Mouse (Mus musculus) heart, postnatal 4 days (tissue): Measurements from ENCODE around the gene Xdh. TPM values are rescaled to one million over a fixed set of nuclear protein-coding genes. Genes with fewer than 3 reads are reported as not detected.

Source experiments
- DNase-seq: peaks from one replicate; pipeline ENCODE4 v3.0.0; 2021
- total RNA-seq, 2 experiments: library from RNA; stranded (reverse); gene quantifications; 2 replicates each; pipeline ENCODE4 v1.2.3; 2021

Gene Xdh
- total RNA-seq, result 1 to 10 TPM; 3.7 to 4.6 TPM

DNA sequence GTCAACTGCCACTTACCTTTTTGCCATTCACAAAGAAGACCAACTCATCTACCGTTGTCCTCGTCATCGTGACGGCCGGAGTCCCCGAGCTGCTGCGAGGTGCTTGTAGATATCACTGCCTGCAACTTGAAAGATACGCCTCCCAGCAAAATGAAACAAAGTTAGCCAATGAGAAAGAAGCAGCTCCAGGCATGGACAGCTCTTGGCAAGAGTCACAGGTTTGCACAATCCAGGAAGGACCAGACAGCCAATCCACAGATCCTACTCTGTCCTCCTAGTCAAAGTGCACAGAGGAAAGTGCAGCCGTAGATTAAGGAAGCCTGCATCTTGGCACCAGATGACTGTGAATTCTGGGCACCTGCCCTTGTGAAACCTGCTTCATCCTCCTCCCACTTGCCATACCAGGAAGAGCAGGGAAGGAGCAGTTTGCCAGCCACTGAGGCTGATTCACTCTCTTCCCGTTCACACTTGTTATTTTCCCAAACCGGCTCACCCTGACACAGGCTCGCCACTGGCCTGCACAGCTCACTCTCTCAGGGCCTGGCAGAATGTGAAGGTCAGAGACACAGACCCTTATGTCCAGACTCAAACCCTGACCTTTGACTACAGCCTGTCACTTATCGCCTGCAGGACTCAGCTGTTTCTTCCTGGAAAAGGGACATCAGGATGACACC is at the start of gene Xdh:
Gene Xdh (minus strand): TSS at position 135 of the 674 bp plus-strand sequence.
- DNase-seq, result peak; percentile 46

- DNase-seq, result peak; percentile 21
Measured at GRCm38 (mm10) chr17:73995907-73996645, 46.1 kb upstream of the Xdh start.

- no peak for DNase-seq
Measured at GRCm38 (mm10) chr17:73991264-73991663, 41.3 kb upstream of the Xdh start.

GRCm38 (mm10) chr17:73986571-73986970 is 36.6 kb upstream of the Xdh start:
- no peak for DNase-seq

- no peak for DNase-seq
Measured at GRCm38 (mm10) chr17:73985936-73986335, 35.9 kb upstream of the Xdh start.

GRCm38 (mm10) chr17:73984508-73984907 is 34.5 kb upstream of the Xdh start:
- no peak for DNase-seq

DNA sequence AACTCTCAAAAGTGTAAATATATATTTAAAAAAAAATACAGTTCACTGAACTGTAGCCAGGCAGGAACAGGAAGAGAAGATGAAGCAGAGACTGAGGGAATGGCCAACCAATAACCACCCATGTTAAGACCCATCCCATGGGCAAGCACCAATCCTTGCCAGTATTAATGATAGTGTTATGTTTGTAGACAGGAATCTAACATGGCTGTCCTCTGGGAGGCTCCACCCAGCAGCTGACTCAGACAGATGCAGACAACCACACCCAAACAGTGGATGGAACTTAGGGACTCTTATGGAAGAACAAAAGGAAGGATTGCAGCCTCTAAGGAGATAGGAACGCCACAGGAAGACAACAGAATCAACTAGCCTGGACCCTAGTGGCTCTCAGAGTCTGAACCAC is 32.9 kb upstream of the Xdh start:
- no peak for DNase-seq

GRCm38 (mm10) chr17:73976066-73976465 is 26.1 kb upstream of the Xdh start:
- no peak for DNase-seq

DNA sequence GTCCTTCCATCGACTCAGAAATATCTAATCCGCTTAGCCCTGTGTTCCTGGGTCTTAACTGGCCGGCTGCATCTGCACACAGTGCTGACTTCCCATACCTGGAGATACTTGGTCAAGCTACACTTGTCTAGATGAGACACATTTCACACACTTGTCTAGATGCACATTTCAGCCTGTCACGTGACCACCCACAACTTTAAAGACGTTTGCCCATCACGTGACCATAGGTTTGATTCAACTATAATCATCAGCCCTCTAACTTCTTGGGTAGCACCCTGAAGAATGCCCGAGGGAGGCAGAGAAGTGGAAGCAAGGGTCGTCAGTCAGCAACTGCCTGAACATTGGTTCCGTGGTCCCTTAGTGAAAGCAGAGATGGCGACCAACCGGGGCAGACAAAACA is 22.7 kb upstream of the Xdh start:
- DNase-seq, result no peak

DNA sequence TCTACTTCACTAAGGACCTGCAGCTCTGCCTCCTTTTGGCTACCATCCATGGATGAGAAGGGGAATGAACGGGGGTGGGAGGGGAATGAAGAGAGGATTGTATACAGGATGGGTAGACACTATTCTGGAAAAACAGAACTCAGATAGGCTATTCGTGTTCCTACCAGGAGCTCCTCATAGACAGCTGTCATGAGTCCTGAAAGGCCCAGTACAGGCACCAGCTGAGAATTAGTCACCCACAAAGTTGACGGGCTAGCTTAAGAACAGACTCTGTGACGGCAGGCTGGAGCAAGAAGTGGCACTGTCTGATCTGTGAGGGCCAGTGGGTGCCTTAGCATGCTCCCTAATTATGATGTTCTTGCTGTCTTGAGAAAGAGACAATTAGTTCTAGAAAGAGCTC is 21.3 kb upstream of the Xdh start:
- DNase-seq, result no peak

DNA sequence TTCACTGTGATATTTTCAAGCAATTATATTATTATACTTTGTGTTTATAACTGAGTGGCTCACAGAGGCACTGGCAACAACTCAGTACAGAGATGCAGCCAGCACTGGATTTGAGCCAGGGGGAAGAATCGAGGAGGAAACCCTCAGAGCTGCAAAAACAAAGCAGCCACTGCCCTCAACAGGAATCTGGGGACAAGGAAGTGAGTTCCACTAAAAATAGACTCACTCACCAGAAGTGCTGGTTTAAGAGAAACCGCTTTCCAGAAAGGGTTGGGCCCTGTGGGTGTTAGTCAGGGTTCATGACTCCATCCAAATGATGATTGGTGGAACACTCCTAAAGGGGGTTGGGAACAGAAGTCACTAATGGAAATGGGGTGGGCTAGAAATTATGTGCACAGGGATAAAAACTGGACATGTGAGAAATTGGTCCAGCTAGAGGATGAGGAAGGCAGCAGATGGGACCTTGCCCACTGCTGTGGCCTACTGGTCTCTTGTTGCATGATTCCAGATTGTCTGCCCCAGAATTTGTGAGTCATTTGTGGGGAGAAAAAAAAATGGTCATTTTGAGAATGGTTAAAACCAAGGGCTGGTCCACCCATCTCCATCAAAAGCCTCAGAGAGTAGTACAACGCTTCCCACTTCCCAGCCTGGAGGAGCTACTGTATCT is 20.5 kb upstream of the Xdh start:
- peak; percentile 72 for DNase-seq

DNA sequence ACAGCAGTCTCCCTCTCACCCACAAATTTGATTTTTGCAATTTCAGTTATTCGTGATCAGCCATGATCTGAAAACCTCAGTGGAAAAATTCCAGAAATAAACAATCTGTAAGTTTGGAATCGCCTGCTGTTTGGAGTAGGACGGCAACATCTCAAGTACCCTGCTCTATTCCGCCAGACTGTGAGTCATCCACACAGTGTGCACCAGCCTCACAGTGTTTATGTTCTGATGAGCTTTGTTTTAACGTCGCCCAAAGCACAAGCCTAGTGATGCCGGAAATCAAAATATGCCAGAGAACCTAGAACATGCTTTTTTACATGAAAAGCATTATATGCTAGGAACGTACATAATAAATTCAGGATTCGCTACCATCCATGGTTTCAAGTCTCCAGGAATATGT is 14.9 kb upstream of the Xdh start:
- DNase-seq, result no peak

- DNase-seq, result no peak
Measured at GRCm38 (mm10) chr17:73962628-73963043, 12.6 kb upstream of the Xdh start.

GRCm38 (mm10) chr17:73961801-73962403 is 11.9 kb upstream of the Xdh start:
- no peak for DNase-seq

DNA sequence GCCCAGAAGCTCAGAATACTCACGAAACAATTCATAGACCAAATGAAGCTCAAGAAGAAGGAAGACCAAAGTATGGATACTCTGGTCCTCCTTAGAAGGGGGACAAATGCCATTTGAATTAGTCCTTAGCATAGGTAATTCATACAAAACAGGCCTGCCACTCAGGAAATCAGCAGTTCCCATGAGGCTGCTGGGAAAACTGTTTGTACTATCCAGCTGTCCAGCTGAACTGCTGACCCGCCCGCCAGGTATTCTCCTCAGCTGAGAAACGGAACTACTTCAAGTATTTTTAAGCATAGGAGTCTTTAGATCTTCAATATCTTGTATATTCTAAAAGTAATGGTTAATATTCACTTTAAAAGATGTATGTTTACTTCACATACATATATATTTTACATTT is 10.7 kb upstream of the Xdh start:
- DNase-seq, result no peak

- no peak for DNase-seq
Measured at GRCm38 (mm10) chr17:73952103-73952521, 2.1 kb upstream of the Xdh start.

- no peak for DNase-seq
Measured at GRCm38 (mm10) chr17:73950970-73951369, 974 bp upstream of the Xdh start.

DNA sequence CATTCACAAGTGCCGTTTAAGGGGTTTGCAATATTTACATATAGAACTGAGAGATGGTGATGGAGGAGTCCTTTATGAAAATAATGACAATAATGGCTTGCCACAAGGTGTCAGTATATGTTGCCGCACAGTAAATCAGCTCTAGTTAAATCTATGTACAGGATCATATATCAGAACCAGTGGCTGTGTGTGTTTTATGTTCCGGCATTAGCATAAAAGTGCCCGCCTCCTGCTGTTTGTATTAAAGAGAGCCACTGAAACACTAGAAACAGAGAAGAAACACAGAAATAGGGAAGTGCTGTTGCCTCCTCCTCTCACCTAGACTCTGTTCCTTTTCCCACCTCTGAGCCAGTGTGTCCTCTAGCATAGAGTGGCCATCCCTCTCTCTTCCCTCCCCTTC is 498 bp downstream of the Xdh start:
- DNase-seq, result no peak

DNA sequence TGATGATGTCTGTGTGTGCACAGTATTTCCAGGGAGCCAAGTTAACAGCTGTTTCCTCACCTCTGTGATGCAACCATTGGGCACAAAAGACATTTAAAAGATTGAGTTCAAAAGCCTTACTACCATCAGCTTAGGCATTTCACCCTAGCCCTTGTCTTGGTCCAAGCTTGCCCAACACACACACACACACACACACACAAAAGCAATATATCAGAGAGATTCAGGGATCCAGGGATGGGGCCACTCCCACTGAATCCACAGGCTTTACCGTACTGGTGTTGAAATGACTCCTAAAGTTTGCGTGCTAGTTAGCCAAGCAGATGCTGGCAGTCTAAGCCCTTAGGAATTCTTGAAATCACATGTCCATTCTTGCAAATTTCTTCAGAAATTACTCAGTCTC is 1.2 kb downstream of the Xdh start:
- no peak for DNase-seq

DNA sequence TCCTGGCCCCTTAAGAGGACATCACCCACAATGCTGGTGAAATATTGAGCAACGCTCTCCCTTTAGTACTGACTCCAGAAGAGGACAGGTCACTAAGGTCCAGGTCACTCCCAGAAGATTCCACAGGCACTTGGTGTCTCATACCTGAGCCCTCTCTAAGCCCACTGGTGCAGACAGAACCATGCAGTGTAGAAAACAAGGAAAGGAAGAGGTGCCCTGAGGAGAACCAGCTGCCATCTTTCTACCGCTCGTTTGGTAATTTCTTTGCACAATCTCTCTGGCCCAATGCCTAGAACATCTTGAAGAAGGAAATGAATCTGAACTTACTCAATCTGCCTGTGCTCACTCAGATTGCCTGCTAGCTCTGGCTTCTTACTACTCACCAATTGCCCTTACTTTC is 2.0 kb downstream of the Xdh start:
- DNase-seq, result no peak

DNA sequence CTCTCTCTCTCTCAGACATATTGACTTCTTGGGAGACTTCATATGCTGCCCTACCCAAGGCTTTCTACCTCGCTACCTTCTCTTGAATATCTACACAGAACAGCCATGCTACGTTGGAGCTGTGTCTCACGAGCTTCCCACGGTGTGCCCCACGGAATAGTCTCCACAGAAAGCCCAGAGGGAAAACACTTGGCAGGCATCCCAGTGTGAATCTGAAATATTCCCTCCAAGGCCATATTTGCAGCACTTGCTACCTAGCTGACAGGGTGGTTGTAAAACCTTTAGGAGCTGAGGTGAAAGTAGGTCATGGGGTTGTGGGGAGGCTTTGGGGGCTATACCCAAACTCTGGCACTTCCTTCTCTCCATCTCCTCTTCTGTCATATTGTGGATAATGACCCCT is 3.1 kb downstream of the Xdh start:
- DNase-seq, result no peak

DNA sequence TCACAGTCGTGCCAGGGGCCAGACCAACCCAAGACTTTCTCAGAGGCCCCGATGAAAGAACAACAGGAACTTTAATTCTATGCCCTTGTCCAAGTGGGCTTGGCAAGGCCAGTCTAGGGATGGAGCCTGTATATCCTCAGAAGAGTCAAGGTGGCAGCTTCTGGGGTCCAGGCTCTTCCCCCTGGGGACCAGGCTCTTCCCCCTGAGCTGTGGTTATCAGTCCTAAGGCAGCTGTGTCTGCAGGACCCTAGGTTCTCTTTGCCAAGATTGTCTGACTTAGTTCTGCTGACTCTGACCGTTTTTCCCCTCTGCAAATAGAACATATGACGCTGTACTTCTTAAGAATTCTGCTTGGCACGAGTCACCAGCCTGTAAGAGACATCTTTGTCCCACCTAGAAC is 5.3 kb downstream of the Xdh start:
- DNase-seq, result no peak

DNA sequence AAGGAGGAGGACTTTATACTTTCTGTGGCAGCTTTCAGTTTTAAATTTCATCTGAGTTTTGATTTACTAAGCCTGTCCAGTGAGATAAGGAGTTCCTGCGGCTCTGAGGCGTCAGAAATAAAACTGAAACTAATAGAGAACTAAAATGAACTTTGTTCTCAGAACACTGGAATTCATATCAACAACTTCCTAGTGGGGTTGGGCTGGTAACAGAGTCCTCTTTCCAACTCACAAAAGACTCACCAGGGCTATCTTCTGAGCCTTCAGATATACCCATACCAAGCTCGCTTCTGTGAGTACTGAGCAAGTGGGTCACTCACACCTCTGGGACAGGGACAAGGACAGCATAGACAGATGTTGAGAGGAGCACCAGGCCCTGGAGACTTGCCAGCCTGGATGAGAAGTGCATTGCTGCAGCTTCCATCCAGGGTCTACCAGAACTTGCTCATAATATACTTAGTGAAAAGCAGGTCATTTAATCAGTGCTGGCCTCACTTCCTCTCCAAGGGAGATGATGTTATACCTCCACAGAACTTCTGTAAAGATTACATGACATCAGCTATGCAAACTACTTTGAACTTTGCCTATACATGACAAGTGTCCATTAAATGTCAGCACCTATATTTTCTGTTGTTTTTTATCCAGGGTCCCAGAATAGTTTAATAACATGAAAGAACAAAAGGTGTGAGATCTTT is 7.6 kb downstream of the Xdh start:
- peak; percentile 29 for DNase-seq
